Mouse (Mus musculus) heart, postnatal 36 days (tissue): ENCODE measurements around the gene Hkdc1. TPM values are rescaled to one million over a fixed set of nuclear protein-coding genes. Genes with fewer than 3 reads are reported as not detected.
"Not testable (repeated sequence)": the region's sequence is repeated elsewhere in the genome, so short reads cannot be mapped to it uniquely, and the experiment has no call there.

Experiments used
- DNase-seq, 2 experiments: peaks; one replicate each; pipeline ENCODE4 v3.0.0; 2021 to 2022
- intact Hi-C: fragments of 180-260 bp; cut with DNase I; formaldehyde crosslinking; loops from one replicate; pipeline ENCODE4 v1.15.1; 2025
- total RNA-seq, 2 experiments: library from RNA; stranded (reverse); gene quantifications; 2 replicates each; pipeline ENCODE4 v1.2.3; 2021

Hkdc1 gene
- not detected for total RNA-seq

GRCm38 (mm10) chr10:62422255-62422654 is at the start of gene Hkdc1:
Hkdc1 (minus strand) TSS chr10:62422491.
- intact Hi-C loops, result no loop called here
- no peak for DNase-seq

GRCm38 (mm10) chr10:62471105-62471504 is 48.8 kb upstream of the Hkdc1 start:
- DNase-seq, result no peak
- intact Hi-C loops, result no loop called here

GRCm38 (mm10) chr10:62469736-62470135 is 47.4 kb upstream of the Hkdc1 start:
- intact Hi-C loops, result no loop called here

GRCm38 (mm10) chr10:62461321-62461720 is 39.0 kb upstream of the Hkdc1 start:
- intact Hi-C loops, result no loop called here
- no peak for DNase-seq

More at GRCm38 (mm10) chr10:62469736-62470135, 47.4 kb upstream of the Hkdc1 start:
- DNase-seq, result no peak

GRCm38 (mm10) chr10:62452001-62452400 is 29.7 kb upstream of the Hkdc1 start:
- intact Hi-C loops, DNase-seq: not testable (repeated sequence)

GRCm38 (mm10) chr10:62450280-62450640 is 28.0 kb upstream of the Hkdc1 start:
- intact Hi-C loops, result no loop called here
- no peak for DNase-seq

- intact Hi-C loops, result loop anchor here (2.0 kb wide), 1 partner anchor 39 kb away; no protein-coding TSS in a partner anchor
- DNase-seq, result peak; percentile 97
These were observed 27.3 kb upstream of the Hkdc1 start, which contains the start of the genes 4930507D05Rik and Supv3l1 for GRCm38 (mm10) chr10:62449364-62450279. 4930507D05Rik (plus strand) TSS chr10:62449489. Supv3l1 (minus strand) TSS chr10:62449738.

- intact Hi-C loops, result no loop called here
- DNase-seq, result no peak
These were observed 8.1 kb upstream of the Hkdc1 start for GRCm38 (mm10) chr10:62430427-62430826.

GRCm38 (mm10) chr10:62425081-62425871 is 3.0 kb upstream of the Hkdc1 start:
- intact Hi-C loops, result no loop called here
- no peak for DNase-seq

- intact Hi-C loops, result no loop called here
- DNase-seq, result no peak
These were observed 1.2 kb downstream of the Hkdc1 start for GRCm38 (mm10) chr10:62421127-62421526.

GRCm38 (mm10) chr10:62420399-62420798 is 1.9 kb downstream of the Hkdc1 start:
- intact Hi-C loops, result no loop called here
- DNase-seq, result no peak

- intact Hi-C loops, result no loop called here
- DNase-seq, result no peak
These were observed 2.9 kb downstream of the Hkdc1 start for GRCm38 (mm10) chr10:62419422-62419821.

GRCm38 (mm10) chr10:62418831-62419356 is 3.4 kb downstream of the Hkdc1 start:
- intact Hi-C loops, result no loop called here
- DNase-seq, result no peak

GRCm38 (mm10) chr10:62413606-62413982 is 8.7 kb downstream of the Hkdc1 start:
- intact Hi-C loops, result no loop called here
- DNase-seq, result no peak

GRCm38 (mm10) chr10:62412906-62413605 is 9.2 kb downstream of the Hkdc1 start:
- DNase-seq, result no peak
- intact Hi-C loops, result no loop called here

- intact Hi-C loops, result loop anchor here (1.0 kb wide), 1 partner anchor 136 kb away; no protein-coding TSS in a partner anchor
- DNase-seq, result no peak
These were observed 10.6 kb downstream of the Hkdc1 start for GRCm38 (mm10) chr10:62411431-62412410.

- DNase-seq, result peak; percentile 64 to 68
- intact Hi-C loops, result loop anchor here (1.0 kb wide), 1 partner anchor 136 kb away; no protein-coding TSS in a partner anchor
These were observed 11.3 kb downstream of the Hkdc1 start for GRCm38 (mm10) chr10:62410943-62411342.

GRCm38 (mm10) chr10:62404901-62405300 is 17.4 kb downstream of the Hkdc1 start:
- intact Hi-C loops, result no loop called here
- peak; percentile 19 to 41 for DNase-seq

GRCm38 (mm10) chr10:62401641-62402111 is 20.6 kb downstream of the Hkdc1 start:
- peak; percentile 19 to 46 for DNase-seq
- intact Hi-C loops, result no loop called here
